8 mouse cellular contexts compared by ENCODE assay signal in the genomic region with DNA sequence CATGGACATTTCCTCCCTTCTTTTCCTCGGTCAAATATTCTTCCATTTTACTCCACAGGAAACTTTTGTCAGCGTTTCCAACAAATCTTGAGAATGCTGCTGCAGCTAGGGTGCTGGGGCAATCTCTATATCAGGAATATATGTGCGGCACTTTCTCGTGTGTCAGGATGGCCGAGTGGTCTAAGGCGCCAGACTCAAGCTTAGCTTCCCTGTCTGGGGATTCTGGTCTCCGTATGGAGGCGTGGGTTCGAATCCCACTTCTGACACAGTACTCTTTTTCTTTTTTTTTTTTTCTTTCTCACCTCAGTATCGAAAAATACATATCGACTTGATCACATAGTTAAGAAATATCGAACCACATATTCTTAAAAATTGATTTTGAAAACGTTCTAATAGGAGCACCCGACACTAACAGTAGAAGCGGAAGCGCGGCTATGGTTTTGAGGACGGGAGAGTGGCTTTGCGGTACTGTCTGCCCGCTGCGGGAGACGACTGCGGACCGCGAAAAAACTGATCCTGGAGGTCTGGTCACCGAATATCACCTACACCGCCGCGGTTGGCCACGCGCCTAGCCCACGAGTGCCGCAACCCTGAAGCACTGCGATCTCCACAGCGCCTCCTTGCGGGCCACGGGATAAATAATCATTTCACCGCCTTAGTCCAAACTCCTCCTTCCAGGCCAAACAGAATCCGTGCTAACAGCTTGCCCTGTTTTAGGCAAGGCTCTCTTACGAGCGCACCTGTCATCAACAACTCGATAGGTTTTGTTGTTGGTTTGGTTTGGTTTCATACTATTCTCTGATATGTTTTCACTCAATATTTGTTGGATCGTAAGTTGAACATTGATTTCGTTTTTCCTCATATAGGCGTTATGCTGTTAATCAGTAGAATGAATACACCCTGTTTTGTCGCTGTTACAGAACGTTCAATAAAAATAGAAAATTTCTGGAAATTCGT. TPM values are rescaled to one million over a fixed set of nuclear protein-coding genes. Genes with fewer than 3 reads are reported as not detected.
A peak's percentile ranks its signal among the peaks of the same experiment; 100 is the strongest.
DNase-seq lines count a peak whose midpoint lies in the region; TF ChIP-seq lines count a peak whose summit lies in the region.

No protein-coding gene starts in this region.

- peak; percentile 83 for DNase-seq in WW6 (ENCODE audit: low read depth, low spot score)
- peak; percentile 94 to 96 for DNase-seq in cerebellum, postnatal 4 days (ENCODE audit: low spot score in 2 of 2)
- peak; percentile 93 for DNase-seq in gastrocnemius, adult 2 months
- DNase-seq in hindlimb bud, embryonic 11.5 days (ENCODE audit: extremely low spot score, low read depth, low spot score) = peak; percentile 99
- peak; percentile 82 to 99 for DNase-seq in left cerebral cortex, adult 8-10 months (ENCODE audit: low spot score in 2 of 2)
- peak; percentile 91 to 94 for DNase-seq in right cerebral cortex, postnatal 10 days (ENCODE audit: low spot score in 2 of 2)
- peak; percentile 92 for DNase-seq in urinary bladder, postnatal 25 days (ENCODE audit: low spot score)

- H3K27ac ChIP-seq in gastrocnemius, adult 2 months = peak overlapping the region; percentile 89

- peak; percentile 90 for TF ChIP-seq CTCF in gastrocnemius, adult 2 months (IDR thresholded peaks at IDR 0.05)

- H3K36me3 ChIP-seq in megakaryocyte, embryonic 14.5 days (replicated peaks; ENCODE audit: low read length) = peaks cover 4% of the 10 kb centered on the region

- H3K4me1 ChIP-seq in megakaryocyte, embryonic 14.5 days = peaks cover 10% of the 10 kb centered on the region; the same call in 1 of the 2 replicates

- no peaks in the 10 kb centered on the region for H3K27me3 ChIP-seq in megakaryocyte, embryonic 14.5 days (replicated peaks)

- H3K9me3 ChIP-seq in megakaryocyte, embryonic 14.5 days = peaks cover 9% of the 10 kb centered on the region

- intact Hi-C loops in gastrocnemius, adult 2 months (cut with DNase I) = loop anchor here (5.0 kb wide), 1 partner anchor 77 kb away; no protein-coding TSS in a partner anchor

- H3K4me3 ChIP-seq in gastrocnemius, adult 2 months = peak overlapping the region; percentile 96
- H3K4me3 ChIP-seq in megakaryocyte, embryonic 14.5 days (replicated peaks) = peak overlapping the region; percentile 96

RNA-seq across cellular contexts. Expression of a gene that starts 21.1 kb away (rescaled TPM):
- total RNA-seq in gastrocnemius, adult 2 months (2021) = 10 to 100 TPM; 23.8 to 26.4 TPM
- 10 to 100 TPM; 34.1 to 39.5 (median 35.3) TPM for total RNA-seq in left cerebral cortex, adult 8-10 months (2022)
- 63.6 and 88.3 TPM in 2 replicates for polyA plus RNA-seq in megakaryocyte, embryonic 14.5 days (2012; ENCODE audit: insufficient read depth, low replicate concordance)

RNA-seq across cellular contexts. Expression of a gene that starts 54.7 kb away (rescaled TPM):
- not detected for total RNA-seq in gastrocnemius, adult 2 months (2021)
- total RNA-seq in left cerebral cortex, adult 8-10 months (2022) = not detected
- polyA plus RNA-seq in megakaryocyte, embryonic 14.5 days (2012; ENCODE audit: insufficient read depth, low replicate concordance) = not detected in 2 replicates

Comparison
In these comparisons a context has a peak if more than half of its experiments do, and no peak if none do; other contexts are left out.
1. Peak in every context shown above with its lines: DNase-seq, H3K4me3 ChIP-seq and H3K27ac ChIP-seq.